Mouse (Mus musculus) neural tube, embryonic 12.5 days (tissue): ENCODE measurements around the gene Nrxn2. TPM values are rescaled to one million over a fixed set of nuclear protein-coding genes. Genes with fewer than 3 reads are reported as not detected.

Experiments used
- ATAC-seq: fragments of 200-750 bp; cut with Nextera tagmentation; 2 replicates; pipeline ENCODE4 v1.8.0; 2017; ENCODE audit warnings: low read depth, mild to moderate bottlenecking, moderate TSS enrichment, moderate library complexity; ENCODE audit not compliant: low FRiP score
- H3K27ac ChIP-seq: fragments of 300-500 bp; sonication (generic); 2 replicates; pipeline ENCODE4 v1.5.1; 2016
- H3K27me3 ChIP-seq: fragments of 300-500 bp; sonication (generic); replicated peaks from 2 replicates; pipeline ENCODE4 v1.6.1; 2016; ENCODE audit warnings: mild to moderate bottlenecking
- H3K36me3 ChIP-seq: fragments of 300-500 bp; sonication (generic); 2 replicates; pipeline ENCODE4 v1.6.1; 2016; ENCODE audit warnings: mild to moderate bottlenecking
- H3K4me1 ChIP-seq: fragments of 300-500 bp; sonication (generic); 2 replicates; pipeline ENCODE4 v1.6.1; 2016
- H3K4me2 ChIP-seq: fragments of 300-500 bp; sonication (generic); replicated peaks from 2 replicates; pipeline ENCODE4 v1.6.1; 2016; ENCODE audit warnings: mild to moderate bottlenecking
- H3K4me3 ChIP-seq: fragments of 300-500 bp; sonication (generic); 2 replicates; pipeline ENCODE4 v1.5.1; 2016
- H3K9ac ChIP-seq: fragments of 300-500 bp; sonication (generic); 2 replicates; pipeline ENCODE4 v1.6.1; 2016; ENCODE audit warnings: mild to moderate bottlenecking
- H3K9me3 ChIP-seq: fragments of 300-500 bp; sonication (generic); 2 replicates; pipeline ENCODE4 v1.6.1; 2016; ENCODE audit warnings: mild to moderate bottlenecking
- WGBS: fragments of 180-500 bp; shearing (Covaris S2); methylation state at CpG from one replicate; pipeline ENCODE4 v1.1.7; 2016; 5-methylcytosine and 5-hydroxymethylcytosine counted together
- polyA plus RNA-seq: library from polyadenylated mRNA; unstranded; fragments of >200 nt; fragmentation: Nextera tagmentation; extraction: Ambion mirVana; gene quantifications from 2 replicates; pipeline ENCODE4 v1.2.1, GENCODE M21; 2016

Nrxn2 gene
- polyA plus RNA-seq, 1 experiment from 2014 or later, result 31.2 TPM

- no peaks in the 10 kb centered on the region for H3K4me1 ChIP-seq
- no peak overlapping the region for H3K9ac ChIP-seq
Observed at GRCm38 (mm10) chr19:6407816-6408510, 10.6 kb upstream of the Nrxn2 start.

GRCm38 (mm10) chr19:6408749-6409148 lies 9.8 kb upstream of the Nrxn2 start:
- no peaks in the 10 kb centered on the region for H3K27me3 ChIP-seq
- H3K36me3 ChIP-seq, result no peaks in the 10 kb centered on the region
- H3K4me3 ChIP-seq, result no peak overlapping the region
- no peaks in the 10 kb centered on the region for H3K4me1 ChIP-seq
- no peak overlapping the region for H3K27ac ChIP-seq
- no peak overlapping the region for H3K4me2 ChIP-seq
- 84% methylated on average over 8 of the region's 8 CpGs for WGBS
- ATAC-seq, result no peak
- H3K9ac ChIP-seq, result no peak overlapping the region
- H3K9me3 ChIP-seq, result no peaks in the 10 kb centered on the region

More at GRCm38 (mm10) chr19:6407816-6408510, 10.6 kb upstream of the Nrxn2 start:
- H3K27me3 ChIP-seq, result 0 out of 2 replicates have a peak, but pooled peaks cover 4% of the 10 kb centered on the region
- WGBS, result 50% methylated on average over 16 of the region's 16 CpGs
- no peaks in the 10 kb centered on the region for H3K9me3 ChIP-seq
- no peak overlapping the region for H3K4me2 ChIP-seq
- no peaks in the 10 kb centered on the region for H3K36me3 ChIP-seq
- no peak overlapping the region for H3K4me3 ChIP-seq
- no peak for ATAC-seq
- no peak overlapping the region for H3K27ac ChIP-seq

GRCm38 (mm10) chr19:6409176-6409575 lies 9.4 kb upstream of the Nrxn2 start:
- Histone ChIP-seq H3K27ac (no peak overlapping the region), H3K4me3 (no peak overlapping the region), H3K4me1 (no peaks in the 10 kb centered on the region), H3K36me3 (no peaks in the 10 kb centered on the region), H3K4me2 (no peak overlapping the region), H3K9ac (no peak overlapping the region), H3K27me3 (no peaks in the 10 kb centered on the region), H3K9me3 (no peaks in the 10 kb centered on the region)
- 77% methylated on average over 5 of the region's 5 CpGs for WGBS
- ATAC-seq, result no peak

- Histone ChIP-seq H3K9ac (no peak overlapping the region), H3K4me2 (no peak overlapping the region), H3K9me3 (no peaks in the 10 kb centered on the region), H3K36me3 (no peaks in the 10 kb centered on the region), H3K4me1 (peaks cover under 1% of the 10 kb centered on the region; the same call in 1 of the 2 replicates), H3K27ac (no peak overlapping the region), H3K4me3 (no peak overlapping the region), H3K27me3 (no peaks in the 10 kb centered on the region)
- 85% methylated on average over 5 of the region's 5 CpGs for WGBS
- ATAC-seq, result no peak
Observed at GRCm38 (mm10) chr19:6409936-6410335, 8.6 kb upstream of the Nrxn2 start.

- Histone ChIP-seq H3K4me1 (peaks cover 29% of the 10 kb centered on the region), H3K4me2 (no peak overlapping the region)
- 79% methylated on average over 14 of the region's 14 CpGs for WGBS
Observed at GRCm38 (mm10) chr19:6412798-6413197, 5.7 kb upstream of the Nrxn2 start.

GRCm38 (mm10) chr19:6415454-6415853 lies 3.1 kb upstream of the Nrxn2 start:
- Histone ChIP-seq H3K4me3 (no peak overlapping the region), H3K27ac (peak overlapping the region; percentile 58; the same call in 1 of the 2 replicates), H3K4me1 (peaks cover 46% of the 10 kb centered on the region), H3K27me3 (peaks cover 17% of the 10 kb centered on the region), H3K36me3 (no peaks in the 10 kb centered on the region), H3K9me3 (no peaks in the 10 kb centered on the region), H3K4me2 (peak overlapping the region; percentile 39), H3K9ac (no peak overlapping the region)
- ATAC-seq, result no peak
- WGBS, result 50% methylated on average over 6 of the region's 6 CpGs

More at GRCm38 (mm10) chr19:6412798-6413197, 5.7 kb upstream of the Nrxn2 start:
- H3K9ac ChIP-seq, result no peak overlapping the region
- H3K27ac ChIP-seq, result no peak overlapping the region
- ATAC-seq, result no peak
- no peaks in the 10 kb centered on the region for H3K27me3 ChIP-seq
- H3K36me3 ChIP-seq, result no peaks in the 10 kb centered on the region
- H3K9me3 ChIP-seq, result no peaks in the 10 kb centered on the region
- no peak overlapping the region for H3K4me3 ChIP-seq

GRCm38 (mm10) chr19:6416124-6416770 lies 2.3 kb upstream of the Nrxn2 start:
- peak; percentile 32 for ATAC-seq
- Histone ChIP-seq H3K9ac (0 out of 2 replicates have a peak overlapping the region, but pooled peaks have one; percentile 1), H3K27ac (peak overlapping the region; percentile 58), H3K9me3 (no peaks in the 10 kb centered on the region), H3K27me3 (peaks cover 25% of the 10 kb centered on the region), H3K4me2 (peak overlapping the region; percentile 39), H3K36me3 (no peaks in the 10 kb centered on the region), H3K4me3 (no peak overlapping the region), H3K4me1 (peaks cover 54% of the 10 kb centered on the region)
- WGBS, result 7% methylated on average over 9 of the region's 9 CpGs

- ATAC-seq, result no peak
- Histone ChIP-seq H3K4me1 (peaks cover 56% of the 10 kb centered on the region), H3K36me3 (no peaks in the 10 kb centered on the region), H3K27ac (no peak overlapping the region), H3K4me2 (peak overlapping the region; percentile 83), H3K9ac (no peak overlapping the region), H3K9me3 (no peaks in the 10 kb centered on the region), H3K27me3 (peaks cover 31% of the 10 kb centered on the region), H3K4me3 (no peak overlapping the region)
- 59% methylated on average over 12 of the region's 12 CpGs for WGBS
Observed at GRCm38 (mm10) chr19:6416894-6417761, 1.4 kb upstream of the Nrxn2 start.

GRCm38 (mm10) chr19:6418984-6419692 lies 607 bp downstream of the Nrxn2 start:
- Histone ChIP-seq H3K27me3 (peaks cover 43% of the 10 kb centered on the region), H3K9me3 (no peaks in the 10 kb centered on the region), H3K4me1 (peaks cover 67% of the 10 kb centered on the region), H3K36me3 (no peaks in the 10 kb centered on the region), H3K9ac (peak overlapping the region; percentile 80), H3K27ac (peak overlapping the region; percentile 66), H3K4me2 (peak overlapping the region; percentile 83), H3K4me3 (peak overlapping the region; percentile 60)
- 5% methylated on average over 22 of the region's 23 CpGs for WGBS
- 0 out of 2 replicates have a peak, but pooled peaks have one; percentile 15 for ATAC-seq

GRCm38 (mm10) chr19:6419805-6420310 lies 1.3 kb downstream of the Nrxn2 start:
- 60% methylated on average over 9 of the region's 9 CpGs for WGBS
- Histone ChIP-seq H3K9ac (peak overlapping the region; percentile 80), H3K36me3 (no peaks in the 10 kb centered on the region), H3K9me3 (no peaks in the 10 kb centered on the region), H3K27ac (no peak overlapping the region), H3K4me3 (peak overlapping the region; percentile 60), H3K27me3 (peaks cover 43% of the 10 kb centered on the region), H3K4me2 (peak overlapping the region; percentile 83), H3K4me1 (peaks cover 72% of the 10 kb centered on the region)
- ATAC-seq, result no peak

GRCm38 (mm10) chr19:6420481-6421210 lies 2.1 kb downstream of the Nrxn2 start:
- H3K9me3 ChIP-seq, result no peaks in the 10 kb centered on the region
- ATAC-seq, result no peak
- peaks cover 49% of the 10 kb centered on the region for H3K27me3 ChIP-seq
- H3K4me2 ChIP-seq, result peak overlapping the region; percentile 83
- no peaks in the 10 kb centered on the region for H3K36me3 ChIP-seq
- H3K9ac ChIP-seq, result peak overlapping the region; percentile 80
- 61% methylated on average over 19 of the region's 19 CpGs for WGBS
- H3K4me3 ChIP-seq, result peak overlapping the region; percentile 60
- H3K27ac ChIP-seq, result no peak overlapping the region
- H3K4me1 ChIP-seq, result peaks cover 72% of the 10 kb centered on the region
